Mouse (Mus musculus): ENCODE results near the gene Vmn2r110.

The Vmn2r110 gene

GRCm38 (mm10) chr17:20596323-20596722, at the start of gene Vmn2r110:
TSS of gene Vmn2r110 (minus strand) at chr17:20596423.
- DNase-seq (ENCODE audit: inconsistent age in 2 of 2, low spot score in 1 of 2) = no peak

DNA sequence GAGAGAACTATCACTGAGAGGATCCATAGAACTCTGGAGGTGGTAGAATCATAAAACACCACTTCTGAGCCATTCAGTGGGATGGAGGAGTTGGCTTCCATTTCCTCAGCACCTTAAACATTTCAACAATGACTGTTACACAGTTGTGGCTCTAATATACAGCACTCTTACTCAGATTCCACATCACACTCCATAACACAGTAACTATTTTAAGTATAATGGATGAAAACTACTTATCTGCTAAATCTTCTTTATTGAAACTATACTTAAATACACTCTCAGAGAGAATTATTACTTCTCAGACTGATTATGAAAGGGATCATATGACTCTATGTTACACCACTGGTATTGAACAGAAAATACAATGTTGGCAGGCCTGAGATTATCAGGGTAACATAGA, 28.6 kb upstream of the Vmn2r110 start, which contains the start of gene Fpr-rs3:
Gene Fpr-rs3, minus strand, starts transcription at position 101 of the 400 bp plus-strand sequence.
- DNase-seq (ENCODE audit: inconsistent age in 2 of 2, low spot score in 1 of 2) = no peak

DNA sequence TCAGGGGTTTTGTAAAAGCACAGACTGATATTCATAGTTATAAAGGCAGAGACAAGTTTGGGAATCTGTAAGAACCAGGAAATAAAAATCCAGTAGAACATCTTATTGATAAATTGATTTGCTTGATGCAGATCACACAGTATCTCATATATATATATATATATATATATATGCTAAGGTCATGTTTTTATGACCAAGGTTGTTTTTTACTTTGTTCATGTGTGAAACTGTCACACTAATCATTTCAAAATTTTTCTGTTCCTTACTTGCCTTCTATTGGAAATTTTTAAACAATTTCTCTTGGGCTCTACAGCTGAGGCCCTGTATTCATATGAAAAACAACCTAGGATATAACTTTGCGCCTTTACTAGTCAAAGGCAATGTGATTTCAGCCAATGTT, 31.6 kb downstream of the Vmn2r110 start, which contains the start of gene Vmn2r109:
Gene Vmn2r109, minus strand, starts transcription at position 101 of the 400 bp plus-strand sequence.
- DNase-seq (ENCODE audit: inconsistent age in 2 of 2, low spot score in 1 of 2) = no peak

Data from adrenal gland, adult (tissue).